Mouse (Mus musculus) thymus, adult 2 months (tissue): ENCODE data around the gene Tnfrsf22. TPM values are rescaled to one million over a fixed set of nuclear protein-coding genes. Genes with fewer than 3 reads are reported as not detected.
"Not testable (repeated sequence)": the region's sequence is repeated elsewhere in the genome, so short reads cannot be mapped to it uniquely, and the experiment has no call there.

ENCODE experiments used
- DNase-seq: peaks from one replicate; pipeline ENCODE4 v3.0.0; 2021
- H3K27ac ChIP-seq: fragments of 200-500 bp; 2 replicates; pipeline ENCODE4 v1.5.1; 2012; ENCODE audit warnings: low read length, control low read depth; ENCODE audit not compliant: control insufficient read depth, insufficient read depth
- H3K27me3 ChIP-seq: fragments of 200-500 bp; 2 replicates; pipeline ENCODE4 v1.6.1; 2012; ENCODE audit warnings: mild to moderate bottlenecking, low read length, moderate library complexity, mixed read lengths; ENCODE audit not compliant: control insufficient read depth, insufficient read depth
- H3K36me3 ChIP-seq: fragments of 200-500 bp; 2 replicates; pipeline ENCODE4 v1.6.1; 2012; ENCODE audit warnings: mild to moderate bottlenecking, low read length, moderate library complexity; ENCODE audit not compliant: control insufficient read depth, insufficient read depth
- H3K4me1 ChIP-seq: fragments of 200-500 bp; replicated peaks from 2 replicates; pipeline ENCODE4 v1.6.1; 2012; ENCODE audit warnings: low read length; ENCODE audit not compliant: control insufficient read depth, insufficient read depth
- H3K4me3 ChIP-seq: fragments of 200-500 bp; 2 replicates; pipeline ENCODE4 v1.5.1; 2012; ENCODE audit warnings: mild to moderate bottlenecking, low read length, control low read depth, moderate library complexity; ENCODE audit not compliant: control insufficient read depth, insufficient read depth
- CTCF ChIP-seq: fragments of 200-500 bp; IDR thresholded peaks from 2 replicates; pipeline ENCODE4 v1.5.1; 2012; ENCODE audit warnings: mild to moderate bottlenecking, control low read depth, low read length, moderate library complexity, borderline replicate concordance; ENCODE audit not compliant: control insufficient read depth, poor library complexity, insufficient read depth; ENCODE audit errors: extremely low read depth
- POLR2A ChIP-seq: fragments of 200-500 bp; IDR thresholded peaks from 2 replicates; pipeline ENCODE4 v1.6.1; 2012; ENCODE audit warnings: mild to moderate bottlenecking, low read length, control low read depth, moderate library complexity; ENCODE audit not compliant: control insufficient read depth, poor library complexity, insufficient read depth; ENCODE audit errors: extremely low read depth
- WGBS: fragments of 180-500 bp; shearing (Covaris S2); methylation state at CpG from one replicate; pipeline ENCODE4 v1.1.7; 2018; 5-methylcytosine and 5-hydroxymethylcytosine counted together
- polyA plus RNA-seq: library from polyadenylated mRNA; depleted of rRNA; stranded (reverse); fragments of >200 nt; gene quantifications from 2 replicates; pipeline ENCODE4 v1.2.3, GENCODE M21; 2012

Tnfrsf22 gene
- polyA plus RNA-seq, 1 experiment = 4.8 TPM

DNA sequence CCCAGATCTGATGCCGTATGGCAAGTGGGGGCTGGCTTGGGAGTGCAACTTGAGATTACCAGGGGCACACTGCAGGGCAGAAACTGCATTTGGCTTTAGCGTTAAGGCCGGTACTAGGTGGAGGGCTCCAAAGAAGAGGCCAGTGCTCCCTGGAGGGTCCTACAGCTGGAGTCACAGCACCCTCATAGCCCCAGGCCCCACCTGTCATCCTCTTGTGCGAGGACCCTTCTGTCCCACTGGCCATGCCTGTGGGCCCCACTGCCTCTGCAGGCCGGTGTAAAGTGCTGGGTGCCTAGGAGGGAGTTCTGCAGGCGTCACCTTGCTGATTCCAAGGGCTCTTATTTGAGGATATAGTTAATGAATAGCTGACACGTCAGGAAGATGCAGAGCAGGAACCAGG, 40.0 kb upstream of the Tnfrsf22 start:
- no peak overlapping the region for H3K4me3 ChIP-seq
- no peaks in the 10 kb centered on the region for H3K36me3 ChIP-seq
- no peak for DNase-seq
- TF ChIP-seq CTCF = no peak
- no peak for TF ChIP-seq POLR2A
- no peak overlapping the region for H3K27ac ChIP-seq
- 95% methylated on average over 7 of the region's 7 CpGs for WGBS
- H3K4me1 ChIP-seq = peaks cover 5% of the 10 kb centered on the region; the same call in 1 of the 2 replicates
- no peaks in the 10 kb centered on the region for H3K27me3 ChIP-seq

GRCm38 (mm10) chr7:143686676-143687075, 37.2 kb upstream of the Tnfrsf22 start:
- 75% methylated on average over 3 of the region's 3 CpGs for WGBS
- H3K4me3 ChIP-seq = not testable (repeated sequence)

DNA sequence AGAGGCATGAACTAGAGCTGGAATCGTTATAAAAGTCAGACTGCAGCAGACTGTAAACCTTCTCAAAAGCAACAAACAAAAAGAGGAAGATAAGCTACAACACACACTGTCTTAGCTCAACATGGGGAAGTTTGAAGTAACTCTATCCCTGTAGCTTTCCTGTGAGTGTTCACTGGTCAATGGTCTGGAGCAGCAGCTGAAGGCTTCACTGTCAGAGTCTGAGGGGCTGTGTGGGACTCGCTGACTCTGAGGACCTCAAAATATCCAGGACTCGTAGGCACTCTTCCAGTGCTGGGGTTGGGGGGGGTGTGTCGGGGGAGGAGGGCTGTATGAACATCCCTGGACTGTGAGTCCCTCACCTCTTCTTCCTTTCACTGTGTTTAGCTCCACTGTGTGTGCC, 36.7 kb upstream of the Tnfrsf22 start:
- not testable (repeated sequence) for H3K27ac ChIP-seq

More at GRCm38 (mm10) chr7:143686676-143687075, 37.2 kb upstream of the Tnfrsf22 start:
- H3K4me1 ChIP-seq, H3K27ac ChIP-seq, DNase-seq, H3K36me3 ChIP-seq, H3K27me3 ChIP-seq: not testable (repeated sequence)

DNA sequence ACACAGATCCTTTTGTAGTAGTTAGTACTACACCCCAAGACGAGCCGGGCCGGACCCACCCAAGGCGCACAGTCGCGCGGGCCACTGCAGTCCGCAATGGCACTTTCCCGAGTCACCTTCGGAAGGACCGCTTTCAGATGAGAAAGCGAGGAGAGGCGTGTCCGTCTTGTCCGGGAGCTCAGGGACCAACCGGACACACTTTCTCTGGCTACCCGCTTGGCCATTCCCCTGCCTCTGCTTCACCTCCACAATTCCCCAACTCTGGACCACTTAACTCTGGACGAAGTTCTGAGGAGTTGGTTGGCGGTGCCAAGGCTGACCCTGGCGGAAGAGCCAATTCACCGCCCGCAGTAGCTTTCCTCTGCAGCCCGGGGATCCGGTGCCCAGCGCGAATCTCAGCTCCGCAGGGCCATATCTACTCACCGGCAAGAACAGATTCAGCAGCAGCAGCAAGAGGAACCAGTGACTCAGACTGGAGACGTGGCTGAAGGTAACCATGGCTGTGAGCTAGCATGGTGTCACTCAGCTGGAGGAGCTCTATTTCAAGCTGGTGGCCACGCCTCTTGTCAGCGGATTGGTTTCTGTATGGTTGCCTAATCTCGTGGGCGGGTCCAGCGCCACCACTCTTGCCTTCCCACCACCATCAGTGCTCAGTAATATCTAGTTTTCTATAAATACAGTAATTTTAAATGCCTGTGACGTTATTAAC, 36.1 kb upstream of the Tnfrsf22 start, which contains the start of gene Tnfrsf23:
Tnfrsf23 (minus strand) TSS at position 514 of the 709 bp plus-strand sequence.
- WGBS = 4% methylated on average over 35 of the region's 35 CpGs
- peak; percentile 57 for DNase-seq
- TF ChIP-seq CTCF = no peak
- no peak for TF ChIP-seq POLR2A
- H3K27ac ChIP-seq = no peak within 1 kb of the TSS
- no peaks in the 10 kb centered on the region for H3K27me3 ChIP-seq
- H3K4me1 ChIP-seq = peaks cover 5% of the 10 kb centered on the region; the same call in 1 of the 2 replicates
- peak within 1 kb of the TSS; percentile 13 for H3K4me3 ChIP-seq
- H3K36me3 ChIP-seq = no peaks in the 10 kb centered on the region

More for the DNA sequence above, 36.7 kb upstream of the Tnfrsf22 start:
- H3K4me3 ChIP-seq, DNase-seq, H3K27me3 ChIP-seq, H3K4me1 ChIP-seq, H3K36me3 ChIP-seq: not testable (repeated sequence)
- 29% methylated on average over 4 of the region's 4 CpGs for WGBS

DNA sequence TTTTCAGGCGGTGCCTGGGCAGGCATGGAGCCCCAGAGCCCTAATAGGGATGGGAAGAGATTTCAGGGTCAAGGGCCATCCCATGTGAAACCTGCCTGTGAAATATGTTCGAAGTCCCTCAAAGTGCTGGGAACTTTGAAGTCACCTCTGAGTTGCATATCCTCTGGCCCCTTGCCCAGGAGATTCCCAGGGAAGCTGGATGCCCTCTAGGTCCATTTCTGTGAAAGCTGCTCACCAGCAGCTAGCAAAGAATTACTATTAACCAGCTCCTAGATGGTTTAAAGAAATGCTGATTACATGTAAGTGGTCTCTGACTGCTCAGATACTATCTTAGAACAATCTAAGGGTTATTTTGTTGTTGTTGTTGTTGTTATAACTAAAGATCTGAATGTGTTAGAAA, 35.1 kb upstream of the Tnfrsf22 start:
- not testable (repeated sequence) for H3K27ac ChIP-seq, H3K36me3 ChIP-seq, H3K27me3 ChIP-seq, H3K4me3 ChIP-seq, DNase-seq, H3K4me1 ChIP-seq
- WGBS = 88% methylated on average over 2 of the region's 2 CpGs

DNA sequence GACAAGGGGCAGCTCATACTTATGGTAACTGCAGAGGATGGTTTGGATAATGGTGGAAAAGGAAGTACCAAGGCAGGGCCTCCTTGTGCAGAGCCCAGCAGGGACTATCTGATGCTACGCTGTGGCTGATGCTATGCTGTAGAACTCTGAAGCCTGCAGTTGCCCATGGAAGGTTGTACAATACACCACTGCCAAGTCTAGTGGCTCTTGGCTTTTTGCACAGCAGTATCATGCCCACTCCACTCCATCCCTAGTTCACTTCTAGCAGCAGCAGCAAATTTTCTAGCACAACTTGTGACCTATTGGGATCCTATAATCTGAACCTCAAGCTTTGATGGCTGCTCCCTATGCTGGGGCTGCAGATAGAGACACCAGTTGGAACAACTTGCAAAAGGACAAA, 32.1 kb upstream of the Tnfrsf22 start:
- Histone ChIP-seq H3K27ac (no peak overlapping the region), H3K4me1 (peaks cover 5% of the 10 kb centered on the region; the same call in 1 of the 2 replicates), H3K36me3 (no peaks in the 10 kb centered on the region), H3K27me3 (no peaks in the 10 kb centered on the region), H3K4me3 (no peak overlapping the region)
- no peak for DNase-seq
- TF ChIP-seq CTCF = no peak
- WGBS = 85% methylated on average over 1 of the region's 1 CpGs

DNA sequence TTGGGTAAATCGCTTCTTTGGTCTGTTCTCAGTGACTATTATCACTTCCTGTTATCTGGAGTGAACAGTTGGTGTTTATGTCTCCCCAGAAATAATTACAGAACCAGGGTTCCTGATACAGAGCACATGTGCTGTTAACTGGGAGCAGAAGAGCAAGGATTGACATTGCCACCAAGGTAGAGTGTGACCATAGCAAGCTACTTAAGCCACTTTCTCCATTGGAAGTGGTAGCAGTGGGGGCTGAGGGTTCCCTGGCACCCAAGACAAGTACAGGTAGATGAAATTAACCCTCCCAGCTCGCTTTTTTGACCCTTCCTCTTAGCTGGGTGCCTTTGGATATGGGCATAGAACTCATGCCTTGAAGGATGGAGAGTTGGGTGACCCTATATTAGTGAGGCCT, 31.4 kb upstream of the Tnfrsf22 start:
- not testable (repeated sequence) for DNase-seq, H3K27me3 ChIP-seq, H3K4me1 ChIP-seq, H3K27ac ChIP-seq, H3K4me3 ChIP-seq, H3K36me3 ChIP-seq
- WGBS = 42% methylated on average over 2 of the region's 2 CpGs

DNA sequence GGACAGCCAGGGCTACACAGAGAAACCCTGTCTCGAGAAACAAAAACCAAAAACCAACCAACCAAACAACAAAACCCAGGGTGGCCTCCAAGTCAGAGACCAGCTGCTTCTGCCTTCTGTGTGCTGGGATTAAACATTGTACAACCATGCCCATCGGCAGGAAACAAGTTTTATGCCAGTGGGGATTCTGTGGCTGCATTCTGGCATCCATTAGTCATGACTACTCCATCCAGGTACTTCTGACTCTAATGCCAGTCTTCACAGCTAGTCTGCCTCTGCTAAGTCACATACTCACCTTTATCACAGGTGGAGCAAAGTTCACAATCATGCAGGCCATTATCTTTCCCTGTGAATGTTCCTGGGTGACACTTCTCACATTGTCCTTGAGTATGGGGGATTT, 30.2 kb upstream of the Tnfrsf22 start:
- not testable (repeated sequence) for H3K4me3 ChIP-seq, DNase-seq
- WGBS = 89% methylated on average over 2 of the region's 2 CpGs

More for the DNA sequence above, 30.2 kb upstream of the Tnfrsf22 start:
- H3K27ac ChIP-seq, H3K27me3 ChIP-seq, H3K4me1 ChIP-seq, H3K36me3 ChIP-seq: not testable (repeated sequence)
